Mouse (Mus musculus) heart, embryonic 16.5 days (tissue): ENCODE results near the gene Slc6a17. TPM values are rescaled to one million over a fixed set of nuclear protein-coding genes. Genes with fewer than 3 reads are reported as not detected.
A peak's percentile ranks its signal among the peaks of the same experiment; 100 is the strongest.

ENCODE experiments used
- ATAC-seq: fragments of 200-750 bp; cut with Nextera tagmentation; replicated peaks from 2 replicates; pipeline ENCODE4 v1.8.0; 2017; ENCODE audit warnings: moderate number of reproducible peaks; ENCODE audit not compliant: insufficient read depth, low FRiP score; ENCODE audit errors: extremely low read depth
- H3K27ac ChIP-seq: fragments of 300-500 bp; sonication (generic); 2 replicates; pipeline ENCODE4 v1.5.1; 2014; ENCODE audit warnings: mild to moderate bottlenecking, low read length, control low read depth, moderate library complexity
- H3K27me3 ChIP-seq: fragments of 300-500 bp; sonication (generic); 2 replicates; pipeline ENCODE4 v1.6.1; 2014; ENCODE audit warnings: low read length, mixed read lengths; ENCODE audit not compliant: control insufficient read depth, insufficient read depth
- H3K36me3 ChIP-seq: fragments of 300-500 bp; sonication (generic); 2 replicates; pipeline ENCODE4 v1.6.1; 2014; ENCODE audit not compliant: control insufficient read depth, insufficient read depth
- H3K4me1 ChIP-seq: fragments of 300-500 bp; sonication (generic); 2 replicates; pipeline ENCODE4 v1.6.1; 2014; ENCODE audit warnings: low read length, mixed read lengths; ENCODE audit not compliant: control insufficient read depth, insufficient read depth
- H3K4me2 ChIP-seq: fragments of 300-500 bp; sonication (generic); 2 replicates; pipeline ENCODE4 v1.6.1; 2014; ENCODE audit warnings: low read depth, mild to moderate bottlenecking, control low read depth, low read length
- H3K4me3 ChIP-seq: fragments of 300-500 bp; sonication (generic); 2 replicates; pipeline ENCODE4 v1.5.1; 2014; ENCODE audit warnings: mild to moderate bottlenecking, control low read depth, low read length
- H3K9ac ChIP-seq: fragments of 300-500 bp; sonication (generic); 2 replicates; pipeline ENCODE4 v1.6.1; 2014; ENCODE audit warnings: low read length, control low read depth
- H3K9me3 ChIP-seq: fragments of 300-500 bp; sonication (generic); replicated peaks from 2 replicates; pipeline ENCODE4 v1.6.1; 2016; ENCODE audit warnings: low read length; ENCODE audit not compliant: control insufficient read depth
- WGBS: fragments of 180-500 bp; shearing (Covaris S2); extraction: QIAGEN DNeasy Blood & Tissue Kit; methylation state at CpG from one replicate; pipeline ENCODE4 v1.1.7; 2014; 5-methylcytosine and 5-hydroxymethylcytosine counted together
- polyA plus RNA-seq: library from polyadenylated mRNA; unstranded; fragments of >200 nt; fragmentation: Nextera tagmentation; extraction: Ambion mirVana; gene quantifications from 2 replicates; pipeline ENCODE4 v1.2.1, GENCODE M21; 2015

The Slc6a17 gene
- polyA plus RNA-seq, 1 experiment from 2014 or later, result 5.7 TPM

- H3K9me3 ChIP-seq, result peaks cover 16% of the 10 kb centered on the region
- no peak overlapping the region for H3K27ac ChIP-seq
- H3K4me1 ChIP-seq, result peaks cover 10% of the 10 kb centered on the region
- no peak overlapping the region for H3K4me3 ChIP-seq
- H3K4me2 ChIP-seq, result no peak overlapping the region
- peaks cover 19% of the 10 kb centered on the region for H3K36me3 ChIP-seq
- WGBS, result 82% methylated on average over 6 of the region's 6 CpGs
- H3K27me3 ChIP-seq, result no peaks in the 10 kb centered on the region
- ATAC-seq, result no peak
- H3K9ac ChIP-seq, result no peak overlapping the region
Measured at GRCm38 (mm10) chr3:107495524-107495923, 22.3 kb downstream of the Slc6a17 start.

- Histone ChIP-seq H3K4me2 (peak overlapping the region; percentile 7; the same call in 1 of the 2 replicates), H3K9me3 (no peaks in the 10 kb centered on the region), H3K27ac (peak overlapping the region; percentile 80), H3K36me3 (no peaks in the 10 kb centered on the region), H3K27me3 (no peaks in the 10 kb centered on the region), H3K4me1 (peaks cover 13% of the 10 kb centered on the region), H3K4me3 (no peak overlapping the region), H3K9ac (peak overlapping the region; percentile 39; the same call in 1 of the 2 replicates)
- peak; percentile 89 for ATAC-seq
- 15% methylated on average over 6 of the region's 6 CpGs for WGBS
Measured at GRCm38 (mm10) chr3:107491459-107491858, 26.4 kb downstream of the Slc6a17 start.

- peaks cover 17% of the 10 kb centered on the region for H3K4me1 ChIP-seq
- H3K4me3 ChIP-seq, result no peak overlapping the region
- no peak overlapping the region for H3K27ac ChIP-seq
- ATAC-seq, result no peak
- no peaks in the 10 kb centered on the region for H3K27me3 ChIP-seq
- no peak overlapping the region for H3K4me2 ChIP-seq
- 31% methylated on average over 4 of the region's 4 CpGs for WGBS
- H3K9me3 ChIP-seq, result no peaks in the 10 kb centered on the region
- H3K9ac ChIP-seq, result no peak overlapping the region
- no peaks in the 10 kb centered on the region for H3K36me3 ChIP-seq
Measured at GRCm38 (mm10) chr3:107488637-107489036, 29.2 kb downstream of the Slc6a17 start.

GRCm38 (mm10) chr3:107483290-107483689 lies 34.5 kb downstream of the Slc6a17 start:
- H3K4me3 ChIP-seq, result no peak overlapping the region
- peak overlapping the region; percentile 63 for H3K27ac ChIP-seq
- no peaks in the 10 kb centered on the region for H3K9me3 ChIP-seq
- H3K27me3 ChIP-seq, result no peaks in the 10 kb centered on the region
- H3K36me3 ChIP-seq, result no peaks in the 10 kb centered on the region
- 18% methylated on average over 11 of the region's 11 CpGs for WGBS
- 0 out of 2 replicates have a peak overlapping the region, but pooled peaks have one; percentile 7 for H3K4me2 ChIP-seq
- peaks cover 9% of the 10 kb centered on the region; the same call in 1 of the 2 replicates for H3K4me1 ChIP-seq
- ATAC-seq, result peak; percentile 90
- 0 out of 2 replicates have a peak overlapping the region, but pooled peaks have one; percentile 23 for H3K9ac ChIP-seq

- Histone ChIP-seq H3K9ac (no peak overlapping the region), H3K9me3 (no peaks in the 10 kb centered on the region), H3K4me2 (no peak overlapping the region), H3K4me3 (no peak overlapping the region), H3K27ac (no peak overlapping the region), H3K36me3 (no peaks in the 10 kb centered on the region), H3K27me3 (no peaks in the 10 kb centered on the region), H3K4me1 (peaks cover 9% of the 10 kb centered on the region; the same call in 1 of the 2 replicates)
- no peak for ATAC-seq
- 41% methylated on average over 3 of the region's 3 CpGs for WGBS
Measured at GRCm38 (mm10) chr3:107480660-107481059, 37.2 kb downstream of the Slc6a17 start.

GRCm38 (mm10) chr3:107472198-107472597 lies 45.6 kb downstream of the Slc6a17 start:
- Histone ChIP-seq H3K4me1 (no peaks in the 10 kb centered on the region), H3K4me2 (no peak overlapping the region), H3K36me3 (no peaks in the 10 kb centered on the region), H3K9ac (no peak overlapping the region), H3K9me3 (no peaks in the 10 kb centered on the region), H3K4me3 (no peak overlapping the region), H3K27me3 (no peaks in the 10 kb centered on the region), H3K27ac (no peak overlapping the region)
- no peak for ATAC-seq
- WGBS, result 39% methylated on average over 6 of the region's 6 CpGs

- Histone ChIP-seq H3K9me3 (no peaks in the 10 kb centered on the region), H3K4me1 (no peaks in the 10 kb centered on the region), H3K27me3 (peaks cover 12% of the 10 kb centered on the region), H3K27ac (no peak overlapping the region), H3K9ac (no peak overlapping the region), H3K4me3 (no peak overlapping the region), H3K36me3 (no peaks in the 10 kb centered on the region), H3K4me2 (no peak overlapping the region)
- WGBS, result 69% methylated on average over 4 of the region's 4 CpGs
- no peak for ATAC-seq
Measured at GRCm38 (mm10) chr3:107469059-107469458, 48.8 kb downstream of the Slc6a17 start.

GRCm38 (mm10) chr3:107468106-107468505 lies 49.7 kb downstream of the Slc6a17 start:
- no peaks in the 10 kb centered on the region for H3K9me3 ChIP-seq
- no peaks in the 10 kb centered on the region for H3K4me1 ChIP-seq
- H3K9ac ChIP-seq, result no peak overlapping the region
- H3K27me3 ChIP-seq, result peaks cover 15% of the 10 kb centered on the region
- no peak overlapping the region for H3K27ac ChIP-seq
- H3K4me3 ChIP-seq, result no peak overlapping the region
- H3K4me2 ChIP-seq, result no peak overlapping the region
- H3K36me3 ChIP-seq, result no peaks in the 10 kb centered on the region
- no peak for ATAC-seq
- WGBS, result 79% methylated on average over 11 of the region's 11 CpGs

- no peaks in the 10 kb centered on the region for H3K36me3 ChIP-seq
- H3K9ac ChIP-seq, result no peak overlapping the region
- peaks cover 29% of the 10 kb centered on the region for H3K27me3 ChIP-seq
- H3K9me3 ChIP-seq, result no peaks in the 10 kb centered on the region
- no peak overlapping the region for H3K27ac ChIP-seq
- H3K4me1 ChIP-seq, result no peaks in the 10 kb centered on the region
- H3K4me2 ChIP-seq, result no peak overlapping the region
- no peak overlapping the region for H3K4me3 ChIP-seq
- WGBS, result 6% methylated on average over 6 of the region's 6 CpGs
- ATAC-seq, result no peak
Measured at GRCm38 (mm10) chr3:107466577-107466976, 51.2 kb downstream of the Slc6a17 start.
